Mouse (Mus musculus) kidney, adult 2 months (tissue): Measurements from ENCODE around the gene Enho.

ENCODE experiments used
- CTCF ChIP-seq: fragments of 200-500 bp; conservative IDR thresholded peaks from 2 replicates; pipeline ENCODE4 v1.5.1; 2011; ENCODE audit warnings: low read depth, mild to moderate bottlenecking, control low read depth, low read length, moderate library complexity, mixed read lengths; ENCODE audit not compliant: insufficient read depth, insufficient read length
- POLR2A ChIP-seq: fragments of 200-500 bp; IDR thresholded peaks from one replicate; pipeline ENCODE4 v1.6.1; 2011; ENCODE audit warnings: low read depth, low read length, control low read depth

DNA sequence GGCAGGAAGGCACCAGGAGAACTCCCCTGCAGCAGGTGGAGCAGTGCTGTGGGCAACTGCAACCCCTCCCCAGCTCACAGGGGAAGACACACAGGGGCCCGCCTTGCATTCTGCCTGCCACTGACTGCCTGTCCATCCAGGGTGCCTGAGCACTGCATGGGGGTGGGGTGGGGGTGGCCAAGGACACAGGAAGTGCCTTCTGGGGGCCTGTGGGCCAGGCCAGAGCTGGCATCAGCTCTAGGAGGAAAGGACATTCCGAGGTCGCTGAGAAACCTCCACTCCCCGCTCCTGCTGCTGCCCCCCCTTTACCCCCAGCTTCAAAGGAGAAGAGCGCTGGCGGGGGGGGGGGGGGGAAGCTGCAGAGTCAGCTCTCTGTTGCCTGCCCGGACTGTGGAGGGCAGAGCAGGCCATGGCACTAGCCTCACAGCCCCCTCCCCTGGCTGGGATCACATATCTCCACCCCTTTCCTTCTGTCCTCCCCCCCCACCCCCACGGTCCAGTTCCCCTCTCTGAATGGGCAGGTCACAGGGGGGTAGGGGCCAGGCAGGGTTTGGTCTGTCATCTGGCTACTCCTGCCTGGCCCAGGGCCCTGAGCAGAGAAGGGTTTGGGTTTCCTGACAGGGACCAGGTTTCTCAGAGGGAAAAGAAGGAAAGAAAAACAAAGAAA is 25.0 kb upstream of the Enho start:
- TF ChIP-seq POLR2A (no peak), CTCF (no peak)
